Mouse (Mus musculus) ES-E14 (cell line): Measurements from ENCODE around the gene Marc2.

Source experiments
- HCFC1 ChIP-seq: IDR thresholded peaks from 2 replicates; pipeline ENCODE4 v1.6.1; 2012; ENCODE audit warnings: low read length, inconsistent platforms, borderline replicate concordance; ENCODE audit not compliant: insufficient read depth
- ZC3H11A ChIP-seq: IDR thresholded peaks from 2 replicates; pipeline ENCODE4 v1.6.1; 2012; ENCODE audit warnings: low read depth, mild to moderate bottlenecking, inconsistent platforms, low read length, borderline replicate concordance
- ZNF384 ChIP-seq: IDR thresholded peaks from 2 replicates; pipeline ENCODE4 v1.6.1; 2012; ENCODE audit warnings: low read depth, low read length, inconsistent platforms

- TF ChIP-seq ZC3H11A = no peak
- no peak for TF ChIP-seq ZNF384
- no peak for TF ChIP-seq HCFC1
These were observed 45.7 kb upstream of the Marc2 start for GRCm38 (mm10) chr1:184891998-184892397.
